In genomic region chr13:22049737-22050440, GRCm38 (mm10) we compare ENCODE assay signal across 8 mouse cellular contexts. TPM values are rescaled to one million over a fixed set of nuclear protein-coding genes. Genes with fewer than 3 reads are reported as not detected.
DNase-seq lines count a peak whose midpoint lies in the region; ATAC-seq and TF ChIP-seq lines count a peak whose summit lies in the region.

No protein-coding gene starts in this region.

- WGBS in forebrain, embryonic 16.5 days, result under 1% methylated on average over 14 of the region's 14 CpGs
- 2% methylated on average over 14 of the region's 14 CpGs for WGBS in midbrain, postnatal 0 days

- H3K4me3 ChIP-seq in forebrain, embryonic 16.5 days (replicated peaks; ENCODE audit: low read length), result peak overlapping the region; percentile 49
- peak overlapping the region; percentile 55 for H3K4me3 ChIP-seq in midbrain, postnatal 0 days (ENCODE audit: low read depth, low read length)

- DNase-seq in layer of hippocampus, postnatal 10 days (ENCODE audit: low spot score in 2 of 2), result peak; percentile 20 to 40
- no peak for DNase-seq in layer of hippocampus, adult 9-10 months (ENCODE audit: low spot score)
- DNase-seq in ZHBTc4 (ENCODE audit: low read depth, low spot score) (peak; percentile 88), liver (peak; percentile 55)
- DNase-seq in midbrain, postnatal 0 days (ENCODE audit: low spot score), result peak; percentile 74
- DNase-seq in thymus, postnatal 25 days, result peak; percentile 64
- no peak for DNase-seq in layer of hippocampus, adult 11-12 months (ENCODE audit: low spot score)

- no peaks in the 10 kb centered on the region for H3K27me3 ChIP-seq in forebrain, embryonic 16.5 days (replicated peaks; ENCODE audit: control insufficient read depth, insufficient read depth, low read length)
- no peaks in the 10 kb centered on the region for H3K27me3 ChIP-seq in midbrain, postnatal 0 days (ENCODE audit: insufficient read depth, low read length)

- H3K4me1 ChIP-seq in forebrain, embryonic 16.5 days (replicated peaks; ENCODE audit: control insufficient read depth, insufficient read depth, low read length), result peaks cover 7% of the 10 kb centered on the region
- H3K4me1 ChIP-seq in midbrain, postnatal 0 days (ENCODE audit: insufficient read depth, low read length), result no peaks in the 10 kb centered on the region

- H3K9me3 ChIP-seq in forebrain, embryonic 16.5 days (ENCODE audit: control insufficient read depth, low read length), result no peaks in the 10 kb centered on the region
- no peaks in the 10 kb centered on the region for H3K9me3 ChIP-seq in midbrain, postnatal 0 days (ENCODE audit: low read length)

- peak overlapping the region; percentile 59 for H3K4me2 ChIP-seq in forebrain, embryonic 16.5 days (ENCODE audit: low read length)
- peak overlapping the region; percentile 60 for H3K4me2 ChIP-seq in midbrain, postnatal 0 days (ENCODE audit: low read depth, low read length, poor library complexity, severe bottlenecking)

- ATAC-seq in forebrain, embryonic 16.5 days, result peak; percentile 31
- ATAC-seq in midbrain, postnatal 0 days (ENCODE audit: low FRiP score), result peak; percentile 41

- peak overlapping the region; percentile 58 for H3K9ac ChIP-seq in forebrain, embryonic 16.5 days (replicated peaks; ENCODE audit: low read depth, low read length)
- H3K9ac ChIP-seq in midbrain, postnatal 0 days (replicated peaks; ENCODE audit: low read length, poor library complexity, severe bottlenecking), result peak overlapping the region; percentile 54

- no peak for TF ChIP-seq CTCF in midbrain, postnatal 0 days (IDR thresholded peaks at IDR 0.05)

- H3K27ac ChIP-seq in forebrain, embryonic 16.5 days (ENCODE audit: low read length), result peak overlapping the region; percentile 91
- peak overlapping the region; percentile 86 for H3K27ac ChIP-seq in midbrain, postnatal 0 days (ENCODE audit: low read depth, low read length)

- no peaks in the 10 kb centered on the region for H3K36me3 ChIP-seq in forebrain, embryonic 16.5 days (ENCODE audit: control insufficient read depth, insufficient read depth)
- no peaks in the 10 kb centered on the region for H3K36me3 ChIP-seq in midbrain, postnatal 0 days (ENCODE audit: insufficient read depth, low read length)

RNA-seq across cellular contexts. Expression of gene Hist1h2bj, which starts 6.9 kb away (rescaled TPM):
- 10 to 100 TPM; 29.4 to 36.1 TPM for total RNA-seq in layer of hippocampus, postnatal 10 days (2021)
- 2.1 and 3.1 TPM in 2 replicates for polyA plus RNA-seq in forebrain, embryonic 16.5 days (2015; fragmentation: Nextera tagmentation; extraction: Ambion mirVana)
- 161 and 335 TPM in 2 replicates for total RNA-seq in midbrain, postnatal 0 days (2014; rRNA removed)
- polyA plus RNA-seq in midbrain, postnatal 0 days (2015; fragmentation: Nextera tagmentation; extraction: Ambion mirVana), result 2.7 and 3.2 TPM in 2 replicates

RNA-seq across cellular contexts. Expression of gene Hist1h2ag, which starts 7.1 kb away (rescaled TPM):
- 10 to 100 TPM; 33.8 to 36.8 TPM for total RNA-seq in layer of hippocampus, postnatal 10 days (2021)
- polyA plus RNA-seq in forebrain, embryonic 16.5 days (2015; fragmentation: Nextera tagmentation; extraction: Ambion mirVana), result 8.5 and 13.4 TPM in 2 replicates
- 84.2 and 252 TPM in 2 replicates for total RNA-seq in midbrain, postnatal 0 days (2014; rRNA removed)
- polyA plus RNA-seq in midbrain, postnatal 0 days (2015; fragmentation: Nextera tagmentation; extraction: Ambion mirVana), result 2.5 TPM in 1 of 2 replicates, not detected in the other

RNA-seq across cellular contexts. Expression of gene Hist1h4i, which starts 8.7 kb away (rescaled TPM):
- total RNA-seq in layer of hippocampus, postnatal 10 days (2021), result 10 to 100 TPM; 51.2 to 53.7 TPM
- 14.0 and 14.5 TPM in 2 replicates for polyA plus RNA-seq in forebrain, embryonic 16.5 days (2015; fragmentation: Nextera tagmentation; extraction: Ambion mirVana)
- 10.0 and 19.2 TPM in 2 replicates for total RNA-seq in midbrain, postnatal 0 days (2014; rRNA removed)
- polyA plus RNA-seq in midbrain, postnatal 0 days (2015; fragmentation: Nextera tagmentation; extraction: Ambion mirVana), result 2.2 and 2.5 TPM in 2 replicates

RNA-seq across cellular contexts. Expression of gene Hist1h2bk, which starts 14.2 kb away (rescaled TPM):
- 10 to 100 TPM; 73.9 to 80.0 TPM for total RNA-seq in layer of hippocampus, postnatal 10 days (2021)
- polyA plus RNA-seq in forebrain, embryonic 16.5 days (2015; fragmentation: Nextera tagmentation; extraction: Ambion mirVana), result 3.3 TPM in 1 of 2 replicates, not detected in the other
- total RNA-seq in midbrain, postnatal 0 days (2014; rRNA removed), result 112 and 321 TPM in 2 replicates
- not detected in 2 replicates for polyA plus RNA-seq in midbrain, postnatal 0 days (2015; fragmentation: Nextera tagmentation; extraction: Ambion mirVana)

RNA-seq across cellular contexts. Expression of gene Hist1h2ah, which starts 14.5 kb away (rescaled TPM):
- 10 to 100 TPM; 64.1 to 78.6 TPM for total RNA-seq in layer of hippocampus, postnatal 10 days (2021)
- not detected in 2 replicates for polyA plus RNA-seq in forebrain, embryonic 16.5 days (2015; fragmentation: Nextera tagmentation; extraction: Ambion mirVana)
- total RNA-seq in midbrain, postnatal 0 days (2014; rRNA removed), result 4.5 and 62.6 TPM in 2 replicates
- polyA plus RNA-seq in midbrain, postnatal 0 days (2015; fragmentation: Nextera tagmentation; extraction: Ambion mirVana), result 6.9 TPM in 1 of 2 replicates, not detected in the other

Comparison
In these comparisons a context has a peak if more than half of its experiments do, and no peak if none do; other contexts are left out.
1. DNase-seq: peak in layer of hippocampus, postnatal 10 days (2 of 2), ZHBTc4 (single experiment), liver (single experiment), midbrain, postnatal 0 days (single experiment) and thymus, postnatal 25 days (single experiment); none in layer of hippocampus, adult 9-10 months (single experiment) and layer of hippocampus, adult 11-12 months (single experiment).